In the genomic region with DNA sequence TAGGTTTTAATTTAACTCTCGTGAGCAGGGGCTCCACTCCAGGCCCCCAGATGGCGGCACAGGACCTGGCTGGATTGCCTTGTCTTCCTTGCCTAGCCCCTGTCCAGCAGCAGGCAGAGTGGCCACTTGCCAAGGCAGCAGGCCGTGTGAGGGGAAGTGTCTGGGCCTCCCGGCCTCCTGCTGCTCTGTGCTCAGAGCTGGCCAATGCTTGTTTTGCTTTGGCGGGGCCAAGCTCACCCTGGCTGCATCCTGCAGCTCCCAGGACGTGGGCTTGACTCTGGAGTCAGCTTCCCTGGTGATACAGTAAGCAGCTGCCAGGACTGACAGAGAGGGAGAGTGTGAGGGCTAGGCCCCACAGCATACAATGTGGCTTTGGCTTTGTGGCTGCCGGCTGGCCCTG, we compare ENCODE assay signal across 8 mouse cellular contexts. TPM values are rescaled to one million over a fixed set of nuclear protein-coding genes. Genes with fewer than 3 reads are reported as not detected.
A peak's percentile ranks its signal among the peaks of the same experiment; 100 is the strongest.
DNase-seq lines count a peak whose midpoint lies in the region; ATAC-seq and TF ChIP-seq lines count a peak whose summit lies in the region.

No protein-coding gene starts in this region.

- 0 out of 2 replicates have a peak, but pooled peaks have one; percentile 18 for ATAC-seq in forebrain, embryonic 11.5 days (replicated peaks; ENCODE audit: low FRiP score)
- peak; percentile 32; the same call in 1 of the 2 replicates for ATAC-seq in heart, embryonic 13.5 days (ENCODE audit: extremely low read depth, insufficient number of reproducible peaks, low FRiP score, low TSS enrichment)
- ATAC-seq in kidney, embryonic 16.5 days (ENCODE audit: low FRiP score, low TSS enrichment) = peak; percentile 81
- peak; percentile 58 for ATAC-seq in limb, embryonic 15.5 days (ENCODE audit: insufficient number of reproducible peaks, low FRiP score, low TSS enrichment, low read depth)

- H3K27me3 ChIP-seq in forebrain, embryonic 11.5 days (ENCODE audit: control insufficient read depth, insufficient read depth, low read length) = no peaks in the 10 kb centered on the region
- H3K27me3 ChIP-seq in heart, embryonic 13.5 days (replicated peaks) = peaks cover 16% of the 10 kb centered on the region; the same call in 1 of the 2 replicates
- no peaks in the 10 kb centered on the region for H3K27me3 ChIP-seq in kidney, embryonic 16.5 days (ENCODE audit: insufficient read depth, low read length)
- H3K27me3 ChIP-seq in limb, embryonic 15.5 days = no peaks in the 10 kb centered on the region
- H3K27me3 ChIP-seq in myocyte (ENCODE audit: control insufficient read depth, insufficient read depth, insufficient read length) = no peaks in the 10 kb centered on the region

- DNase-seq in layer of hippocampus, adult 11-12 months (ENCODE audit: low spot score) = peak; percentile 75
- DNase-seq in layer of hippocampus, adult 9-10 months (ENCODE audit: low spot score) = no peak
- DNase-seq in forebrain, embryonic 11.5 days (ENCODE audit: low spot score) = peak; percentile 69
- DNase-seq in testis, postnatal 14 days (ENCODE audit: low spot score) = peak; percentile 75

- no peak overlapping the region for H3K27ac ChIP-seq in forebrain, embryonic 11.5 days (ENCODE audit: low read depth, low read length)
- H3K27ac ChIP-seq in heart, embryonic 13.5 days (replicated peaks) = peak overlapping the region; percentile 76
- peak overlapping the region; percentile 82 for H3K27ac ChIP-seq in kidney, embryonic 16.5 days (ENCODE audit: low read length)
- peak overlapping the region; percentile 67 for H3K27ac ChIP-seq in limb, embryonic 15.5 days

- H3K36me3 ChIP-seq in forebrain, embryonic 11.5 days (ENCODE audit: control insufficient read depth, insufficient read depth, low read length) = no peaks in the 10 kb centered on the region
- H3K36me3 ChIP-seq in heart, embryonic 13.5 days = no peaks in the 10 kb centered on the region
- no peaks in the 10 kb centered on the region for H3K36me3 ChIP-seq in kidney, embryonic 16.5 days (ENCODE audit: insufficient read depth, low read length)
- no peaks in the 10 kb centered on the region for H3K36me3 ChIP-seq in limb, embryonic 15.5 days
- no peaks in the 10 kb centered on the region for H3K36me3 ChIP-seq in myocyte (ENCODE audit: control insufficient read depth, insufficient read depth)

- no peak overlapping the region for H3ac ChIP-seq in myocyte (ENCODE audit: control insufficient read depth, insufficient read length)

- H3K4me2 ChIP-seq in forebrain, embryonic 11.5 days (ENCODE audit: low read depth, low read length, severe bottlenecking) = no peak overlapping the region
- H3K4me2 ChIP-seq in heart, embryonic 13.5 days = peak overlapping the region; percentile 35
- peak overlapping the region; percentile 16; the same call in 1 of the 2 replicates for H3K4me2 ChIP-seq in kidney, embryonic 16.5 days (replicated peaks; ENCODE audit: low read depth, low read length)
- H3K4me2 ChIP-seq in limb, embryonic 15.5 days = 0 out of 2 replicates have a peak overlapping the region, but pooled peaks have one; percentile 17
- no peak overlapping the region for H3K4me2 ChIP-seq in myocyte (ENCODE audit: low read depth)

- 14% methylated on average over 7 of the region's 7 CpGs for WGBS in forebrain, embryonic 11.5 days
- WGBS in heart, embryonic 13.5 days = 3% methylated on average over 7 of the region's 7 CpGs
- WGBS in kidney, embryonic 16.5 days = 9% methylated on average over 7 of the region's 7 CpGs
- 13% methylated on average over 7 of the region's 7 CpGs for WGBS in limb, embryonic 15.5 days

- no peaks in the 10 kb centered on the region for H3K9me3 ChIP-seq in forebrain, embryonic 11.5 days (ENCODE audit: control insufficient read depth, low read length)
- H3K9me3 ChIP-seq in heart, embryonic 13.5 days = no peaks in the 10 kb centered on the region
- no peaks in the 10 kb centered on the region for H3K9me3 ChIP-seq in kidney, embryonic 16.5 days (ENCODE audit: low read length)
- H3K9me3 ChIP-seq in limb, embryonic 15.5 days = no peaks in the 10 kb centered on the region

- peaks cover 15% of the 10 kb centered on the region for H3K4me1 ChIP-seq in forebrain, embryonic 11.5 days (replicated peaks; ENCODE audit: control insufficient read depth, insufficient read depth, low read length)
- peaks cover 94% of the 10 kb centered on the region for H3K4me1 ChIP-seq in heart, embryonic 13.5 days
- peaks cover 62% of the 10 kb centered on the region for H3K4me1 ChIP-seq in kidney, embryonic 16.5 days (ENCODE audit: insufficient read depth, low read length)
- H3K4me1 ChIP-seq in limb, embryonic 15.5 days = peaks cover 94% of the 10 kb centered on the region

- peaks cover 9% of the 10 kb centered on the region for H3K79me2 ChIP-seq in myocyte (ENCODE audit: control insufficient read depth, insufficient read depth)

- H3K4me3 ChIP-seq in forebrain, embryonic 11.5 days (ENCODE audit: low read depth, low read length) = no peak overlapping the region
- no peak overlapping the region for H3K4me3 ChIP-seq in heart, embryonic 13.5 days
- no peak overlapping the region for H3K4me3 ChIP-seq in kidney, embryonic 16.5 days (ENCODE audit: low read length)
- no peak overlapping the region for H3K4me3 ChIP-seq in limb, embryonic 15.5 days
- no peak overlapping the region for H3K4me3 ChIP-seq in myocyte

- TF ChIP-seq POLR2A in myocyte (IDR thresholded peaks at IDR 0.05; ENCODE audit: insufficient read length, low read depth) = no peak

- no peak overlapping the region for H3K9ac ChIP-seq in forebrain, embryonic 11.5 days (ENCODE audit: low read length)
- H3K9ac ChIP-seq in heart, embryonic 13.5 days = peak overlapping the region; percentile 65
- H3K9ac ChIP-seq in kidney, embryonic 16.5 days (replicated peaks; ENCODE audit: low read length) = peak overlapping the region; percentile 50
- no peak overlapping the region for H3K9ac ChIP-seq in limb, embryonic 15.5 days

TF ChIP-seq in myocyte, 11 proteins besides CTCF, POLR2A, EP300 and RAD21:
- no peak for TF ChIP-seq USF1 (IDR thresholded peaks at IDR 0.05; ENCODE audit: low read depth)
- TF ChIP-seq MAX (IDR thresholded peaks at IDR 0.05; ENCODE audit: low read depth) = no peak
- no peak for TF ChIP-seq TCF3 (IDR thresholded peaks at IDR 0.05; ENCODE audit: insufficient read length, low read depth)
- TF ChIP-seq E2F4 (IDR thresholded peaks at IDR 0.05; ENCODE audit: insufficient read depth) = no peak
- TF ChIP-seq MYOG (IDR thresholded peaks at IDR 0.05; ENCODE audit: control insufficient read depth in 1 of 3, insufficient read depth in 1 of 3, insufficient read length in 2 of 3, low read depth in 2 of 3) = peak in 1 of 3 experiments; percentile 49
- TF ChIP-seq POLR2AphosphoS2 (IDR thresholded peaks at IDR 0.05; ENCODE audit: insufficient read length, low read depth) = no peak
- TF ChIP-seq CEBPB (IDR thresholded peaks at IDR 0.05; ENCODE audit: insufficient read depth, poor library complexity, severe bottlenecking) = no peak
- peak; percentile 56 for TF ChIP-seq REST (IDR thresholded peaks at IDR 0.05; ENCODE audit: insufficient read depth, insufficient read length)
- TF ChIP-seq TCF12 (IDR thresholded peaks at IDR 0.05; ENCODE audit: insufficient read depth, poor library complexity, severe bottlenecking) = no peak
- peak in 2 of 3 experiments; percentile 36 to 76 for TF ChIP-seq MYOD1 (IDR thresholded peaks at IDR 0.05; ENCODE audit: control insufficient read depth in 1 of 3, insufficient read length in 2 of 3, low read depth in 2 of 3)
- TF ChIP-seq SRF (IDR thresholded peaks at IDR 0.05; ENCODE audit: control insufficient read depth, insufficient read length, low read depth) = no peak

RNA-seq across cellular contexts. Expression of gene Rxra, which starts 23.3 kb away (rescaled TPM):
- polyA plus RNA-seq in forebrain, embryonic 11.5 days (2014; fragmentation: Nextera tagmentation; extraction: Ambion mirVana) = 6.5 and 6.9 TPM in 2 replicates
- 6.7 and 7.4 TPM in 2 replicates for polyA plus RNA-seq in heart, embryonic 13.5 days (2015; fragmentation: Nextera tagmentation; extraction: Ambion mirVana)
- polyA plus RNA-seq in kidney, embryonic 16.5 days (2015; fragmentation: Nextera tagmentation; extraction: Ambion mirVana) = 11.0 and 11.6 TPM in 2 replicates
- 19.4 and 19.7 TPM in 2 replicates for polyA plus RNA-seq in limb, embryonic 15.5 days (2015; fragmentation: Nextera tagmentation; extraction: Ambion mirVana)
- 22.0 TPM for polyA plus RNA-seq in myocyte (2012; fragmentation: generic; extraction: Trizol)

Comparison
In these comparisons a context has a peak if more than half of its experiments do, and no peak if none do; other contexts are left out.
1. ATAC-seq: peak in every context shown above with its lines; median percentile 81 in kidney, embryonic 16.5 days; 58 in limb, embryonic 15.5 days; 32 in heart, embryonic 13.5 days; 18 in forebrain, embryonic 11.5 days.
2. H3K4me2 ChIP-seq: peak in heart, embryonic 13.5 days (single experiment), kidney, embryonic 16.5 days (single experiment) and limb, embryonic 15.5 days (single experiment); none in forebrain, embryonic 11.5 days (single experiment) and myocyte (single experiment).
3. H3K9ac ChIP-seq: peak in heart, embryonic 13.5 days (single experiment) and kidney, embryonic 16.5 days (single experiment); none in forebrain, embryonic 11.5 days (single experiment) and limb, embryonic 15.5 days (single experiment).